Comparison of ENCODE assay signal across 8 mouse cellular contexts in the genomic region with DNA sequence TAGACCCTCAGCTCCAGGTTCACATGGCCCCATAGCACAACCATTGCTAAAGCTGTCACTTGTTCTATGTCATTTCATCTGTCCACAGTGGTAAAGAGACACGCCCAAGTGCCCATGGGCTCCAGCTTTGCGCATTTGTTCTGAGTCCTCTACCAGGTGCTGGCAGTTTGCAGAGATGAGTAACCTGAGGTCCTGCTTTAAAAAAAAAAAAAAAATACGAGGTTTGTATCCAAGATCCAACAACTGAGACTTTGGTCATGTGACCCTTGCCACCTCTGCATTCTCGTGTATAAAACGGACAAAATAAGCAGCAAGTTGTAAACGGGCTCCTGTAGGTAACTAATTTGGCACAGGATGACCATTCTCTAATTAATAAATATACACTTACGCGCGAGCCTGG.
DNase-seq lines count a peak whose midpoint lies in the region; ATAC-seq and TF ChIP-seq lines count a peak whose summit lies in the region.

No protein-coding gene starts in this region.

- H3K9me3 ChIP-seq in heart, postnatal 0 days (replicated peaks; ENCODE audit: control insufficient read depth, low read length) = no peaks in the 10 kb centered on the region
- no peaks in the 10 kb centered on the region for H3K9me3 ChIP-seq in intestine, embryonic 15.5 days
- no peaks in the 10 kb centered on the region for H3K9me3 ChIP-seq in midbrain, embryonic 14.5 days (ENCODE audit: control insufficient read depth, low read length)

- H3K27ac ChIP-seq in heart, postnatal 0 days (ENCODE audit: low read depth) = peak overlapping the region; percentile 90
- H3K27ac ChIP-seq in intestine, embryonic 15.5 days = peak overlapping the region; percentile 71
- H3K27ac ChIP-seq in midbrain, embryonic 14.5 days (replicated peaks; ENCODE audit: low read depth, low read length) = no peak overlapping the region

- WGBS in heart, postnatal 0 days = 40% methylated on average over 9 of the region's 9 CpGs
- 36% methylated on average over 9 of the region's 9 CpGs for WGBS in intestine, embryonic 15.5 days
- 55% methylated on average over 9 of the region's 9 CpGs for WGBS in midbrain, embryonic 14.5 days

- peak overlapping the region; percentile 38; the same call in 1 of the 2 replicates for H3K9ac ChIP-seq in heart, postnatal 0 days (replicated peaks; ENCODE audit: low read depth, low read length)
- H3K9ac ChIP-seq in intestine, embryonic 15.5 days = no peak overlapping the region
- no peak overlapping the region for H3K9ac ChIP-seq in midbrain, embryonic 14.5 days (replicated peaks; ENCODE audit: low read length)

- no peak for TF ChIP-seq CTCF in heart, postnatal 0 days (IDR thresholded peaks at IDR 0.05; ENCODE audit: low read depth)

- DNase-seq in heart, postnatal 0 days (ENCODE audit: low spot score) = no peak
- DNase-seq in heart, postnatal 25 days (ENCODE audit: low spot score) = no peak
- DNase-seq in NIH3T3 (ENCODE audit: low read depth) = peak; percentile 7
- DNase-seq in midbrain, embryonic 14.5 days = no peak
- no peak for DNase-seq in layer of hippocampus, adult 9-10 months (ENCODE audit: low spot score)
- DNase-seq in frontal cortex, adult 2 months (ENCODE audit: extremely low spot score in 1 of 2, low spot score in 1 of 2) = no peak
- no peak for DNase-seq in adrenal gland, adult 18-20 months (ENCODE audit: low spot score in 2 of 2)

- peaks cover 43% of the 10 kb centered on the region for H3K4me1 ChIP-seq in heart, postnatal 0 days (ENCODE audit: control insufficient read depth, insufficient read depth)
- peaks cover 48% of the 10 kb centered on the region for H3K4me1 ChIP-seq in intestine, embryonic 15.5 days (replicated peaks)
- no peaks in the 10 kb centered on the region for H3K4me1 ChIP-seq in midbrain, embryonic 14.5 days (ENCODE audit: control insufficient read depth, insufficient read depth, low read length)

- intact Hi-C loops in heart, postnatal 25 days (cut with DNase I) = no loop called here

- H3K36me3 ChIP-seq in heart, postnatal 0 days (replicated peaks; ENCODE audit: control insufficient read depth, insufficient read depth, low read length) = no peaks in the 10 kb centered on the region
- H3K36me3 ChIP-seq in intestine, embryonic 15.5 days = no peaks in the 10 kb centered on the region
- no peaks in the 10 kb centered on the region for H3K36me3 ChIP-seq in midbrain, embryonic 14.5 days (ENCODE audit: control insufficient read depth, insufficient read depth, low read length)

- TF ChIP-seq EP300 in heart, postnatal 0 days (IDR thresholded peaks at IDR 0.05; ENCODE audit: low read depth) = no peak

- no peak for ATAC-seq in heart, postnatal 0 days (ENCODE audit: insufficient read depth, low read depth)
- no peak; the same call in 1 of the 2 replicates for ATAC-seq in intestine, embryonic 15.5 days
- no peak for ATAC-seq in midbrain, embryonic 14.5 days (ENCODE audit: low FRiP score, low TSS enrichment)

- H3K4me3 ChIP-seq in heart, postnatal 0 days (ENCODE audit: low read depth, low read length) = peak overlapping the region; percentile 24
- peak overlapping the region; percentile 30; the same call in 1 of the 2 replicates for H3K4me3 ChIP-seq in intestine, embryonic 15.5 days (replicated peaks)
- peak overlapping the region; percentile 43; the same call in 1 of the 2 replicates for H3K4me3 ChIP-seq in midbrain, embryonic 14.5 days (replicated peaks; ENCODE audit: low read depth, low read length)

- no peaks in the 10 kb centered on the region for H3K27me3 ChIP-seq in heart, postnatal 0 days (ENCODE audit: control insufficient read depth, insufficient read depth, low read length)
- no peaks in the 10 kb centered on the region for H3K27me3 ChIP-seq in intestine, embryonic 15.5 days (replicated peaks)
- peaks cover 65% of the 10 kb centered on the region for H3K27me3 ChIP-seq in midbrain, embryonic 14.5 days (ENCODE audit: control insufficient read depth, insufficient read depth, low read length)

- peak overlapping the region; percentile 52 for H3K4me2 ChIP-seq in heart, postnatal 0 days (ENCODE audit: low read depth, low read length)
- H3K4me2 ChIP-seq in intestine, embryonic 15.5 days (replicated peaks) = peak overlapping the region; percentile 69
- H3K4me2 ChIP-seq in midbrain, embryonic 14.5 days (ENCODE audit: low read length) = peak overlapping the region; percentile 74
